Mouse (Mus musculus): ENCODE measurements at regions not wholly inside any gene's neighbourhood (a gene's known extent, or its start where the extent isn't known, plus 50 kb on each side); places are given as distances from the start of the nearest gene placed in this dataset.
A peak's percentile ranks its signal among the peaks of the same experiment; 100 is the strongest.

DNA sequence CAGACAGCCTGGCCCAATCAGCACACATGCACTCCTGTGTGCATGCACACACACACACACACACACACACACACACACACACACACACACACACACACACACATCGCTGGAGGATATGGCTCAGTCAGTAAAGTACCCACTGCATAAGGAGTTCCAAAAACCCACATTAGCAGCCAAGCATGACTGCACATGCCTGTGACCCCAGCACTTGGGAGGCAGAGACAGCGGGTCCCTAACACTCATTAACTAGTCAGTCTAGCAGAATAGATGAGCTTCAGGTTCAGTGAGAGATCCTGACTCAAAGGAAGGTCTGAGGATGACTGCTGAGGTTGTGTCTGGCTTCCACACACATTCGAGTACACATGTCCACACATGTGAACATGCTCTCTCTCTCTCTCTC lies 65.4 kb upstream of the Thy1 start:
- H3K4me3 ChIP-seq, result no peak overlapping the region
- ATAC-seq (ENCODE audit: insufficient number of reproducible peaks, low FRiP score), result no peak

DNA sequence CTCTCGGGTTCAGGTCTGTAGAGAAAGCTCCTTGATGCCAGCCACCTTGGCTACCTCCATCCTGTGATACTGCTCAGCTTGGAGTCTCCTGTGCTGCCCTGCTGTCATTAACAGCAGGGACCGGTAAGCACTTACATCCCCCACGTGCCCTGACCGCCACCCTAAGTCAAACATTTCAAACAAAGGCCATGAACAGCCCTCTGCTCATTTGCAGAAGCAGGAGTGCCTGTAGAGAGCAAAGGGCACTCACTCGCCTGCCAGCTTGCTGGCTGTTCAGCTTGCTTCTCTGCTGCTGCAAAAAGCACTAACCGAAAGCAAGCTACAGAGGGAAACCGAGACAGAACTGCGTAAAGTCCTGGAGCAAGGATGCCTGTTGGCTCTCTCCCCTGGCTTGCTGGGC lies 61.8 kb upstream of the Thy1 start:
- H3K4me3 ChIP-seq, result no peak overlapping the region
- no peaks in the 10 kb centered on the region for H3K36me3 ChIP-seq
- H3K9ac ChIP-seq, result no peak overlapping the region
- no peak for ATAC-seq (ENCODE audit: insufficient number of reproducible peaks, low FRiP score)
- 0 out of 2 replicates have a peak, but pooled peaks cover 5% of the 10 kb centered on the region for H3K27me3 ChIP-seq (replicated peaks)
- H3K4me1 ChIP-seq (replicated peaks), result no peaks in the 10 kb centered on the region
- no peak overlapping the region for H3K27ac ChIP-seq (ENCODE audit: poor library complexity, severe bottlenecking)
- 47% methylated on average over 8 of the region's 8 CpGs for WGBS
- no peak overlapping the region for H3K4me2 ChIP-seq
- H3K9me3 ChIP-seq (replicated peaks), result no peaks in the 10 kb centered on the region

More for the DNA sequence above, 65.4 kb upstream of the Thy1 start:
- 0 out of 2 replicates have a peak, but pooled peaks cover 4% of the 10 kb centered on the region for H3K9me3 ChIP-seq (replicated peaks)
- WGBS, result 62% methylated on average over 3 of the region's 3 CpGs
- no peak overlapping the region for H3K4me2 ChIP-seq
- no peak overlapping the region for H3K27ac ChIP-seq (ENCODE audit: poor library complexity, severe bottlenecking)
- no peaks in the 10 kb centered on the region for H3K4me1 ChIP-seq (replicated peaks)
- no peaks in the 10 kb centered on the region for H3K36me3 ChIP-seq
- no peak overlapping the region for H3K9ac ChIP-seq
- H3K27me3 ChIP-seq (replicated peaks), result 0 out of 2 replicates have a peak, but pooled peaks cover 6% of the 10 kb centered on the region

DNA sequence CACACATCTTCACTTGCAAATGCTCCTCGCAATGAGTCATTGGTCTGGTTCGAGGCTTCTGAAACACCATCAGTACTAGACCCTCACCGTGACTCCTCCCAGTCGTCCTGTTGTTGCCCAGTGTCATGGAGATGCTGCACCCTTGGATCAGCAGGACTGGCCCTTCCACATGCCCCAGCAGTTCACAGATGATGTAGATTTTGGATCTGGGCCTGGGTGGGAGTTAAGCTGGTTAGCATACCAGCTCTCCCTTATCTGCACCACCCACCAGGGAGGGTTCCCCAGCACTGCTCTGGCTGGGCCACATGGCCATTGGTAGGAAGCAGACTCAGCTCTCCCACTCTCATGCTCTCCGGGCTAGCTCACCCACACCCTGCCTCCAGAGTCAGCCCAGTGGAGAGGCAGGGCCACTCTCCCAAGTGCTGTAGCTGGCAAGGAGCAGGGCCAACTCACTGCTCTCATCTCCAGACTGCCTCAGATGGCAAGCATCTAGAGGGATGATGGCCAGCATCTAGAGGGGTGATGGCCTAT lies 60.8 kb upstream of the Thy1 start:
- H3K9ac ChIP-seq, result no peak overlapping the region
- H3K4me2 ChIP-seq, result no peak overlapping the region
- H3K4me1 ChIP-seq (replicated peaks), result no peaks in the 10 kb centered on the region
- H3K36me3 ChIP-seq, result no peaks in the 10 kb centered on the region
- peak; percentile 19; the same call in 1 of the 2 replicates for ATAC-seq (ENCODE audit: insufficient number of reproducible peaks, low FRiP score)
- H3K27ac ChIP-seq (ENCODE audit: poor library complexity, severe bottlenecking), result no peak overlapping the region
- H3K27me3 ChIP-seq (replicated peaks), result 0 out of 2 replicates have a peak, but pooled peaks cover 5% of the 10 kb centered on the region
- H3K4me3 ChIP-seq, result no peak overlapping the region
- 47% methylated on average over 5 of the region's 5 CpGs for WGBS
- H3K9me3 ChIP-seq (replicated peaks), result no peaks in the 10 kb centered on the region

DNA sequence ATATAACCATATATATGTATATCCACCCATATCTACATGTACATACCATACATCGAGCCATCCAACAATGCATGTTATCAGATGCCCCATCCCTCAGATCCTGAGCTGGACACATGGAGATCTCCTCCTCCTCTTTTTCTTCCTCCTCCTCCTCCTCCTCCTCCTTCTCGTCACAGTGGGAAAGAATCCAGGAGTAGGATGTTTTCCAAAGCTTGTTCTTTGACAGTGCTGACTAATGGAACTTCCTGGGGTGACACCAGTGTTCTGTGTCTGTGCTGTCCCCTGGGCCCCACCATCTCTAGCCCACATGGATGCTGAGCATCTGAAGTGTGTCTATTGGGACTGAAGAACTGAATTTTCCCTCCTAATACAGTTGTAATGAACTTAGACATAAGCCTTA lies 60.0 kb upstream of the Thy1 start:
- Histone ChIP-seq H3K27ac (ENCODE audit: poor library complexity, severe bottlenecking) (no peak overlapping the region), H3K4me1 (replicated peaks) (no peaks in the 10 kb centered on the region), H3K27me3 (replicated peaks) (0 out of 2 replicates have a peak, but pooled peaks cover 5% of the 10 kb centered on the region), H3K9ac (no peak overlapping the region), H3K9me3 (replicated peaks) (no peaks in the 10 kb centered on the region), H3K4me3 (no peak overlapping the region), H3K4me2 (no peak overlapping the region), H3K36me3 (no peaks in the 10 kb centered on the region)
- no peak for ATAC-seq (ENCODE audit: insufficient number of reproducible peaks, low FRiP score)
- WGBS, result 54% methylated on average over 2 of the region's 2 CpGs

DNA sequence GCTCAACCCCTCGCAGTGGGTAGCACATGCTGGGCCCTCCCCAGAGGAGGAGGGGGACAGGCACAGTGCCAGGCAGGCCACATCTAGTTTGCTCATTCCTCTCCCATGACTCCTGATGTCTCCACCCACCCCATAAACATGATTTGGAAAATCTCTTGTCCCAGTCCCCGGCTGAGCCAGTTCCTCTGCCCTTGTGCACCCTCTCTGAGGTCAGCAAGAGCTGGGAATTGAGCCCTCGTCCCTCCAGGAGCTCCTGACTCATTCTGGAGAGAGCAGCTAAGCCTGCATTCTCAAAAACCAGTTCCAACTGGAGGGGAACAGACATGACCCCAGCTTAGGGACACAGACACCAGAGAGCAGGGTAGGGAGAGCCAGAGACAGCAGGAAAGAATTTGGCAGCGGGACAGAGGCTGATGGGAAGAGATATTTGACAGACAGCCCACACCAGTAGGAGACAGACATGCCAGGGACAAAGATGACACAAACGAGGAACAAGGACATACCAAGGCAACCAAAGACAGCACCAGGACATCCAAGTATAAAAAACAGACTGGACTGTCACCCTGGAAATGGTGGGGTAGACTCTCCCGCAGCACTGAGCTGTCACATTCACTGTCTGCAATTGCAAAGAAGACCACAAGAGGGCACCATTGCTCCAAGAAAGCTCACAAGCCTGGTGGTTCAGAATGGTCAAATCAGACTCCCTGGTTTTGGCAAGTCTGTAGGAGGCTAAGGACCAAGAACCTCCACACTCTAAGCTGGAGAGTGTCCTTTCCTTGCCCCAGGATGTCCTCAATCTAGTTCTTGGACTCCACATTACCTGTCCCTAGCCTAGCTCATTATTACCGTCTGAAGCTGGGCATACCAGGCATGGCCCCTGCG lies 58.8 kb upstream of the Thy1 start:
- no peaks in the 10 kb centered on the region for H3K9me3 ChIP-seq (replicated peaks)
- H3K9ac ChIP-seq, result no peak overlapping the region
- 0 out of 2 replicates have a peak, but pooled peaks cover 5% of the 10 kb centered on the region for H3K27me3 ChIP-seq (replicated peaks)
- H3K4me1 ChIP-seq (replicated peaks), result peaks cover 9% of the 10 kb centered on the region
- H3K36me3 ChIP-seq, result no peaks in the 10 kb centered on the region
- H3K4me2 ChIP-seq, result no peak overlapping the region
- no peak for ATAC-seq (ENCODE audit: insufficient number of reproducible peaks, low FRiP score)
- 36% methylated on average over 8 of the region's 8 CpGs for WGBS
- H3K27ac ChIP-seq (ENCODE audit: poor library complexity, severe bottlenecking), result no peak overlapping the region
- H3K4me3 ChIP-seq, result no peak overlapping the region

DNA sequence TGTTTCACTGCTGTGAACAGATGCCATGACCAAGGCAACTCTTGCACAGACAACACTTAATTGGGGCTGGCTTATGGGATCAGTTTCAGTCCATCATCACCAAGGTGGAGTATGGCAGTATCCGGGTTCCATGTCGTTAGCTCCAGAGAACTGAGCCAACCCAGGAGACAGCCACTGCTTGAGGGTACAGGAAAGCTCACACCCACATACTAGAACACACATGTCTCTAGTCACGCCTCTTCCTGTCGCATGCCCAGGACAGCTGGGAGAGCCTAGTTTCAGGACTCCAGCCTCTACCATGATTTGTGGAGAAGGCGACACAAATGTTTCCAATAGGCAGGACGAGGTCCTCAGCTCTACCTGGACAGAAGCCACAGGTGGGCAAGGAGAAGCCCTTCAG lies 55.2 kb upstream of the Thy1 start:
- 0 out of 2 replicates have a peak, but pooled peaks cover 5% of the 10 kb centered on the region for H3K27me3 ChIP-seq (replicated peaks)
- ATAC-seq (ENCODE audit: insufficient number of reproducible peaks, low FRiP score), result no peak
- no peak overlapping the region for H3K4me2 ChIP-seq
- peaks cover 18% of the 10 kb centered on the region for H3K4me1 ChIP-seq (replicated peaks)
- 86% methylated on average over 6 of the region's 6 CpGs for WGBS
- H3K9ac ChIP-seq, result no peak overlapping the region
- no peak overlapping the region for H3K4me3 ChIP-seq
- no peak overlapping the region for H3K27ac ChIP-seq (ENCODE audit: poor library complexity, severe bottlenecking)
- H3K36me3 ChIP-seq, result no peaks in the 10 kb centered on the region
- no peaks in the 10 kb centered on the region for H3K9me3 ChIP-seq (replicated peaks)

DNA sequence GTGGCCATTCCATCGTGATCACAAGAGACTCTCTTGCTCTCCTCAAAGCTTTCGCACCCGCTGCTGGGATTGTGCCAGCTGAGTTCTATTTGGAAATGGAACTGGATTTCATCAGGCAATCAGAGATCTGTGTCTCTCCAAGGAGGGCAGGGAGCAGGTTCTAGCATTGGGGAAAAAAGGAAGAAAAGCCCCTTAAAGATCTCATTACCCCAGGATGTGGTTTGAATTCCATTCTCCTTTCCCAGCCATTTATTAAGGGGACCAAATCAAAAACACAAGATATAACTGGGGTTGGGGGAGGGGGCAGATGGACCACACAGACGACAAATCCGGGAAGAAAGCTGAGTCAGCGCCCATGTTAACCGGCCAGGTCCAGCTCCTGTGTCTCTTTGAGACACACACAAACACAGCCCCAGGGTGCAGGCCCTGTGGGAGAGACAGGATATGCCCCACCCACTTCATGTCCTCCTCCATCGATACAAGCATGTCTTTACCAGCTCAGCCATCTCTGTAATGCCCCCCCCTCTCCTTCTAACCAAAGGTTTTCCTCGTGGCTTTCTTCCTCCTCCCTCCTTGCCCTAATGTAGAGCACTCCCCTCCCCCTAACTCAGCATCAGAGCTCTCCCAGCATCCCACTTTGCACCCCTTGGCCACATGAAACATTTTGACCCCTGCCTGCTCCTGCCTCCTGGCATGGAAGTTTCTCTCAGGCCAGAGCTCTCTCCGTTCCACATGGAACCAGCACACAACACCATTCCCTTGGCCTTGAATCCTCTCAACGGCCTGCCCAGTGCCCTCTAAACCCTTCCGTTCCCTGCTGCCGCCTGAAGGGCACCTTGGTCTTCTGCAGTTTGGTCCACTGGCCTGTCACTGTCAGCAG lies 54.0 kb upstream of the Thy1 start:
- WGBS, result 39% methylated on average over 13 of the region's 13 CpGs
- no peaks in the 10 kb centered on the region for H3K36me3 ChIP-seq
- H3K4me3 ChIP-seq, result no peak overlapping the region
- no peak overlapping the region for H3K9ac ChIP-seq
- H3K4me1 ChIP-seq (replicated peaks), result peaks cover 30% of the 10 kb centered on the region
- 0 out of 2 replicates have a peak, but pooled peaks cover 5% of the 10 kb centered on the region for H3K27me3 ChIP-seq (replicated peaks)
- no peak for ATAC-seq (ENCODE audit: insufficient number of reproducible peaks, low FRiP score)
- no peaks in the 10 kb centered on the region for H3K9me3 ChIP-seq (replicated peaks)
- no peak overlapping the region for H3K4me2 ChIP-seq
- H3K27ac ChIP-seq (ENCODE audit: poor library complexity, severe bottlenecking), result no peak overlapping the region

DNA sequence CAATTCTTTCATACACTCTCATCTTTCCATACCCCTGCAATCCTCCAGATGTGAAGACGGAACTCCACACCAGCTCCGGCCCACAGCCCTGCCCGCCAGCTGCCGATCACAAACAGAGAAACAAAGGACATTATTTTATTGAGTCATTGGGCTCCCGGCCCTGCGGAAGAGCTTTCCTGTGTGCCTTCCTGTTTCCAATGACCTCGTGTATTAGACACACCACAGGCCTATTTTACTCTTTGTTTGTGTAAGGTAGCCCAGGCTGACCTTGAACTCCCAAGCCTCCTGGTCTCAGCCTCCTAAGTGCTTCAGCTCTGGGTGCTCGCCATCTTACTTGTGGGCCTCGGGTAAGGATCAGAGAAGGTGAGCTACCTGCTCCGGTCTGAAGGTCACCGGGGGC lies 53.1 kb upstream of the Thy1 start:
- H3K4me2 ChIP-seq, result no peak overlapping the region
- ATAC-seq (ENCODE audit: insufficient number of reproducible peaks, low FRiP score), result no peak
- no peaks in the 10 kb centered on the region for H3K36me3 ChIP-seq
- H3K4me1 ChIP-seq (replicated peaks), result peaks cover 31% of the 10 kb centered on the region
- no peak overlapping the region for H3K4me3 ChIP-seq
- H3K27ac ChIP-seq (ENCODE audit: poor library complexity, severe bottlenecking), result no peak overlapping the region
- H3K27me3 ChIP-seq (replicated peaks), result 0 out of 2 replicates have a peak, but pooled peaks cover 5% of the 10 kb centered on the region
- H3K9ac ChIP-seq, result no peak overlapping the region
- H3K9me3 ChIP-seq (replicated peaks), result no peaks in the 10 kb centered on the region
- 70% methylated on average over 11 of the region's 11 CpGs for WGBS

DNA sequence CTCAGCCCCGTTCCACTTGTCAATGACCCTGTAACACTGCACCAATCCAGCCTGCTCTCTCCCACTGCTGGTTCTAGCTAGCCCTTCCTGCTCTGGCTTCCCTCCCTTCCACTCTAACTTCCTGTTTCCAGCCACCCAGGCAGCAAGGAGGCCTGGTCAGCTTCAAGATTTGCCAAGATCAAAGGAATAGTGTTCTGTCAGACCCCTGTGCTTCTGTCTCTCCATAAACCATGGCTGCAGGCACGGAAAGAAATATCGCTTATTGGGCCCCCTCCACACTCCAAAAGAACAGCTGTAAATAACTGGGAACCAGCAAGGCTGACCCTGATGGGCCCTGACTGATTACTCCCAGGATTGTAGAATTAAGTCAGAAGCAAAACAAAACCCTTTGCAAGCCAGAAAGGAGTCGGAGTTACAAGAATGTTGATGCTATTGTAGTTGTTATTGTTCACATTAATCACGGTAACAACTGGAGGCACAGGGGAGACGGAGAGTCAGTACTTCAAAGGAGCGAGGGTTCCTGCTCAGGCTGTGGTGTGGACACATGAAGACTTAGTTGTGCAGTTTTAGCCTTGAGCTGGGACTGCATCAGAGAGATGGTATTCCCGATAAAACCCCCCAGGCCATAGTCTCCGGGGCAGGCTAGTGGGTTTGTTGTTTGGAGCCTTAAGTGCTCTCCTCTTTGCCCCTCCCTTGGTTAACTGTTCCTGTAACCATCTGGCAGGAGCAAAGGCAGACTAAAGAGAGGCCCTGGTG lies 49.8 kb upstream of the Thy1 start:
- no peaks in the 10 kb centered on the region for H3K36me3 ChIP-seq
- no peak overlapping the region for H3K4me3 ChIP-seq
- H3K27ac ChIP-seq (ENCODE audit: poor library complexity, severe bottlenecking), result peak overlapping the region; percentile 53
- no peak overlapping the region; the same call in 1 of the 2 replicates for H3K4me2 ChIP-seq
- peak; percentile 69; the same call in 1 of the 2 replicates for ATAC-seq (ENCODE audit: insufficient number of reproducible peaks, low FRiP score)
- H3K9ac ChIP-seq, result 0 out of 2 replicates have a peak overlapping the region, but pooled peaks have one; percentile 34
- H3K27me3 ChIP-seq (replicated peaks), result no peaks in the 10 kb centered on the region
- peaks cover 31% of the 10 kb centered on the region for H3K4me1 ChIP-seq (replicated peaks)
- H3K9me3 ChIP-seq (replicated peaks), result no peaks in the 10 kb centered on the region
- 18% methylated on average over 9 of the region's 9 CpGs for WGBS

All from heart, embryonic 12.5 days (tissue).